Mouse (Mus musculus) yolk sac, embryonic 10.5 days (tissue): ENCODE results near the gene Slc7a8.

Experiments
- DNase-seq: peaks from one replicate; pipeline ENCODE4 v3.0.0-alpha.2; 2017; ENCODE audit warnings: low spot score

Slc7a8 gene

DNA sequence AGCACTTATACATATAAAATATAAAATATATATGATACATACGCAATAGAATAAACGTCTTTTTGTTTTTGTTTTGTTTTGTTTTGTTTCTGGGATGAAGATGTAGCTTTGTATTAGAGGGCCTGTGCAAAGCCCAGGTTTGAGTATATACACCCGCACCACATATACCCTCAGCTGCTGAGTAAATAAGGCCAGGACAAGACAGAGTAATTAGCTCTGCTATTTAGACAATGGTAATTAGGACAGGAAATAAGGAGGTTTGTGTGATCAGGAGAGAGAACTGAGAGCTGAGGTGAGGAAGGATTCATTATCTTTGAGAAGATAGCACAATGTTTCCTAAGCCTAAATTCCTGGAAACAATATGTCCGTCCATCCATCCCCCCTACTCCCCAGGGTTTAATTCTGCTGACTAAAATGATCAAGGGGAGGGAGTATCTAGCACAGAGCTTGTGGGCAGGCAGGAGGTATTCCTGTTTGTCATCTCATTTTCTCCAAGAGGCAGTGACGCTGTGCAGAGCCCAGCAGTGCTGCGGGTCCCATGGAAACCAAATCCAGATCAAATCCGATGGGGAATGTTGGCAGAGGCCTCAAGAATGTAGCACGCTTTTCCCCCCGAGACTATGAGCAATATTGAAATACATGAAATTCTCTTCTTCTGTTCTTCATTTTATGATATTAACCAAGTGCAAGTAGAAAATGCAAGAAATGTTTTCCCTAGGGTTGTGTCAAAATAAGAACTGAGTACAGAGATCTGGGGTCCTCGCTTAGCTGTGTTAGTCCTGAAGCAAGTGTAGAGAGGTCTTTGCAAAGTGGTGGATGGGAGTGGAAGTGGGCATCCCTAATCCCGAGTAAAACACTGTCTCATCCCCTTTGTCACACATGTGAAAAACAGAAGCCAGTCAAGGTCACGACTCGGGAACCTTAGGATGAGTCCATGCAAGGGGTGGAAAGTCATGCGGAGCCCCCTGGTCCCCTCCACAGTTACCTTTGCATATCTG, 44.9 kb downstream of the Slc7a8 start:
- no peak for DNase-seq

DNA sequence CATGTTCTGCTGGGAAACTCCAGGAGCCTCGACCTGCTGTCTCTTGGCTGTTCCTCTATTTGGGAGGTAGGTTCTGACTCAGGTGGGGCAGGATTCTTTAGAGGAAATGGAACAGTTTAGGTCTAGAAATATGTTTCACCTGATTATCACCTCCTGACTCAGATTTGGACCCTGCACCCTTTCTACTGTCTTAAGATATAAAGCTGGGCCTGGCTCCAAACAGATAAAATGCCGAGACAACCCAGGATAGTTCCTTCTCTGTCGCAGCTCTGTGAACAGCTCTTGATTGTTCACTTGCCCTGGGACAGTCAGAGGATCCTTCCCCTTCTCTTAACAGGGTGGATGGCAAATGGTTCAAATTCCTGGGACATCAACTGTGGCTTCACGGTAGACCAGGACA, 46.5 kb downstream of the Slc7a8 start:
- no peak for DNase-seq

DNA sequence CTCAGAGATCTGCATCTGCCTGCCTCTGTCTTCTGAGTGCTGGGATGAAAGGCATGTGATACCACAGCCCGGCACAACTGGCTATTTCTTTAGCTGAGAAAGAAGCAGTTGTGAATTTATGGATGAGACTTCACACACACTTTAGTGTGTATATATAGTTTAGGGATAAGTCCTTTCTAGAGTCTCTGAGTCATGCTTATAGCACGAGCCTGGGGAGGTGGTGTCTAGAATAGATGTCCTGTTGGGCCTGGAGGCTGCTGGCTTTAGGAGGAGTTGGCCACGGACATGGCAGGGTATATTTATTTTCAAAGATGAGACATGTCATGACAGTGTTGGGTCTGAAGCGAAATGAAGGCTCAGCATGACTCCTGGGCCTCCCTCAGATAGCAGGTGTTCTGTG, 47.7 kb downstream of the Slc7a8 start:
- DNase-seq: no peak

DNA sequence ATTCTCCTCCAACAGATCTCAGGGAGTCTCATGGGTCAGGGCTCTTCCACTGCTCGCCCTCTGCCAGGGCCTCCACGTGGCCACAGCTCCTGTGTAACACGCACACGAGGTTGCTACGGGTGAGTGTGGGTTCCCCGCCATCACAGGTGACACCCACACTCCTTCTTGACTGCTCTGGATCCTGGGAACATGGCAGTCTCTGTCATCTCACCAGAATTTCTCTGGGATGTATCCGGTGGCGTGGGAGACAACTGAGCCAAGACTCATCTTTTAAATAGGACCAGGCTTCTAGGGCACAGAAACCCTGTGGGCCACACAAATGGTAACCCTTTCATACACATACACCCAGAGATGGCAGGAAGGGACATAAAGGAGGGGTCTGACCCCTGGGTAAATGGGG, 49.5 kb downstream of the Slc7a8 start:
- DNase-seq: no peak

DNA sequence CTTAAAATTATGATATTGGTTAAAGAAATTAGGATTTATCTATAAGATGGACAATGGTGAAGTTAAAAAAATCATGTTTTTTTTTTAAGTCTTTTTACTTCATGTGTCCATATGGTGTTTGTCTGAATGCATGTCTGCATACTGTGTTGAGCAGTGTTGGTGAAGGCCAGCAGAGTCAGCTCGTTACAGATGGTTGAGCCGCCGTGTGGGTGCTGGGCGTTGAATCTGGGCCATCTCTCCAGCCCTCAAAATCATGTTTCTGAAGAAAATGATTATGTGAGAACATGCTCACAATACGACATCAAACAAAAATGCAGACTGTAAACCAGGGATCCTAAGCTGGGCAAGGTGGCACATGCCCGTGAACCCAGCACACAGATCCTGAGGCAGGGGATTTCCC, 51.4 kb downstream of the Slc7a8 start:
- no peak for DNase-seq

DNA sequence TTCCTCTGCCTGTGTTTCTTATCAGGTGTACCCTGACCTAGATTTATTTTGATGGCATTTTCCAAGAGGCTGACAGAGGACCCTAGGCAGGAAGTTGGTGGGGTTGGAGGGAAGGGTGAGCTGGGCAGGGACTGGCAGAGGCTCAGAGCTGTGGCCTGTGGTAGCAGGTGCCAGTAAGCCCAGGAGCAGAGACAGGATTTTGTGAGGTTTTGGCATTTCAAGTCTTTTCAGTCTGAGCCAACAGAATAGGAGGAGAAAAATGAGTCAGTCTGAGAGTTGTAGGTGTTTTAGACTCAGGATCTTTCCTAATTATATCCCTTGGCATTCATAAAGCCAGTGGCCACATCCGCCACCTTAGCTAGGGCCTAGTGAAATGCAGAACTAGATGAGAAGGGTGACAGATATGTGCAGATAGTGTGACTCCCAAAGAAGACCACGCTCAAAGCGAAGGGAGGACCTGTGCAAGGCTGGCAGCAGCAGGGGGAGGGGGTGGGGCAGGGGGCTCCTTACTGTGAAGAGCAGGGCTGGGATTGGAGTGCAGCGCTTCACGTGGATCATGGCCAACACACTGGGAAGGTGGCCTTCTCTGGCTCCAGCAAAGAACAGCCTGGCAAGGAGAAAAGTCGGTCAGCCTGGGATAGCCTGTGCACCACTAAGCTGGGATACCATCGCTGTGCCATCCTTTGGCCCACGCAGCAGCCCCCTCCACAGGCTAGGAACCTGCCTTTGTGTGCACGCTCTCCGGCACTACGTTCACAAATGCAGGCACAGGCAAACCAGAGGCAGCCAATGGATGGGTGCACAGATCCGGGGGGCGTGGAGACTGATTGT, 52.7 kb downstream of the Slc7a8 start:
- no peak for DNase-seq

DNA sequence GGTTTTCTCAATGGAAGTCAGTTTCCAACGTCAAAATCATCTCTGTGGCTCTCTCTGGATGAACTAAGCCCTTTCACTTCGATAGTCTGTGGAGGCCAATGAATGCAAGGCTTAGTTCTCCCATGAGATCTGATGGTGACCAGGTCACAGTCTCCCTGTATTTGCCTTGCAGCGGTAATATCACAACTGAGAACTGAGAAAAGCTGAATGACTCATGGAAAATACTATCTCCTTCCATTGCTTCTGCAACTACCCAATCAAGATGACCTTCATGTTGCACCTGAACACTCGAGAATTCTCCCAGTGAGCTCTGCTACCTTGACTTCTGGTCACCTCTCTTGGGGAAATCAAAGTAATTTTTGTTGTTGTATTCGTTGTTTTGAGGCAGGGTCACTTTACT, 54.2 kb downstream of the Slc7a8 start:
- no peak for DNase-seq

DNA sequence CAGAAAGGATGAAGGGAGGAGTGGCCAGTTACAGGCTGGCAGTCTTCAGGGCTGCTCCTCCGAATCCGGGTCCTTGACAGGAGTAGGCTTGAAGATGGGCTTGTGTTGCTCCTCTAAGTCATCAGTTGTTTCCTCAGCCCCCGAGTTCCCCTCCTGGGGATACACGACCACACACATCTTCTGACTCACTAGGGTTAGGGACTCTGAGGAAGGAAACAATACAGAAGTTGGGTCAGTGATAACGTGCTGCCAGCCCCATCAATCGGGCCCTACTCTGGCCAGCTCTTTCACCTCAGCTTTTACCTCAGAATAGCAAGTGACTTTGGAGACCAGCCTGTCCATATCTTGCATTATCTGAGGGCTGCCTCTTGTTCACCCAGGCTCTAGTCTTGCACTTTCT, 57.7 kb downstream of the Slc7a8 start:
- no peak for DNase-seq

DNA sequence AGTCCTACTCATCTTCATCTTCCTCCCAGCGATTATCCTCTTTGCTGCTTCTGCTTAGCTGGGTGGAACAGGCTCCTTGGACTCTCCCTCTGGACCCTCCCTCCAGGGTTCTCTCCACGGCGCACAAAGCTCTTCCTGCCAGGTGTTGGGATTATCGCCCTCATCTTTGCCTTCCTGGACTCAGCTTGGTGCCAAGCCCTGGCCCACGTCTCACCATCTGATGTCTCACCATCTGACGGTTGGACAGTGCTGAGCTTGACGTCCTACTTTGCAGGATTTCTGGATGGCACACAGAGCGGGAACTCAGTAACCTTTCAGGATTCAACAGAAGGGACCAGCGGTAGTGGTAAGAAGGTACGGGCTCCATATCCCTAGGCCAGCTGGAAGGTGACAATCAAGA, 60.0 kb downstream of the Slc7a8 start:
- DNase-seq: no peak

DNA sequence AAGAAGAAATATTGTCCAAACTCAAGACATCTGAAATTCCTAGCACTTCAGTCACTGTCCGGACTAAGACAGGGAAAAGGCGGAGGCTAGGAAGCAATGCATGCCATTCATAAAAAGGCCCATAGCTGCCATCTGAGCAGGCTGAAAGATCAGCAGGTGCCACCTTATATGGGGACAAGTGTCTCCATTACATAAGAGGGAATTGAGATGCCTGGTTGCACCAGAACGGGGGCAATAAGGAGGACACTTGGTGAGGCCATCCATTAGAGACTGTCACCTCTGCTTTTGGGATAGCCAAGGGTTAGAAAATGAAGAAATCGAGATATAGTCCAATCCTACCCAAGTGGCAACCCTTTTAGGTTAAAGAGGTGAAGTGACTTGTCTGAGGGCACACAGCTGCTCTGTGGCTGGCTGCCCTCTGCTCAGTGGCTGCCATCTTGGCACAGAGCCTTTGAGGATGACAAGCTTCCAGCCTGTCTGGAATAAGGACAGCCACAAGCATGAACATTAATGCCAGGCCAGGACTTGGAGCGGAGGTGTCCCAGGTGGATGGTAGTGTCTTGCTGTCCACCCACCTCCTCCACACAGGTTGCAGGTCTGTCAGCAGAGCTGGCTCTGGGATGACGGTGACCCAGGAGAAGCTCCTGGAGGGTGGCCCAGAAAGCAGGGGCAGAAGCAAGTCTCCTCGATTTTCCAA, 60.9 kb downstream of the Slc7a8 start:
- no peak for DNase-seq

DNA sequence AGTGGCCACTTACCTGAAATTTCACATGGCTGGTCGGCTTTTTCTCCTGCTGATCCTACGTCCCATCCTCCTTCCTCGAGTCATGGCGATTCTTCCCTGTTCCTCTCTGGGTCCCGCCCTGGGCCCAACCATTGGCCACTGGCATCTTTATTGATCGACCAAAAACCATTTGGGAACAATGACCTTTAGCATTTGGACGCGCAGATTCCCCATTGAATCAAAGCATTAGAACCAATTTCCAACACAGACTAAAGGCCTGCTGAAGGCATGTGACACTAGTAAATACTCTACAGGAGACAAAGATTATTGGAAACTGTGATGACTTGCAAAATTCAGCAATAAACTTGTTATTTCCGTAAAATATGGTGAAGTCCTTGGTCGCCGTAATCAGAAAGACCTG, 61.7 kb downstream of the Slc7a8 start:
- no peak for DNase-seq

DNA sequence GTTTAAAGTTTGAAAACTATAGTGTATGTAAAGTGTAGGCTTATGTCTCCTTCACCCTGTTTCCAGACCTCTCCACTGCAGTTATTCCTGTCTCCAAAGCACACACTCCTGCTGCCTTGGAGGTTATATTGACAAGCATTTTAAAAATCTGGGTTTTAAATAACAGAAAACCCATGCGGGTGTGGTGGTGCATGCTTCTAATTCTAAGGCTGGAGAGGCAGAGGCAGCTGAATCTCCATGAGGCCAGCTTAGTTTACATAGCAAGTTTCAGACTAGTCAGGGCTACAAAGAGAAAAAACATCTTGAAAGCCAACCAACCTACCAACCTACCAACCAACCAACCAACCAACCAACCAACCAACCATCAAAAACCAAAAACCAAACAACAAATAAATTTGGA, 66.3 kb downstream of the Slc7a8 start:
- DNase-seq: no peak

DNA sequence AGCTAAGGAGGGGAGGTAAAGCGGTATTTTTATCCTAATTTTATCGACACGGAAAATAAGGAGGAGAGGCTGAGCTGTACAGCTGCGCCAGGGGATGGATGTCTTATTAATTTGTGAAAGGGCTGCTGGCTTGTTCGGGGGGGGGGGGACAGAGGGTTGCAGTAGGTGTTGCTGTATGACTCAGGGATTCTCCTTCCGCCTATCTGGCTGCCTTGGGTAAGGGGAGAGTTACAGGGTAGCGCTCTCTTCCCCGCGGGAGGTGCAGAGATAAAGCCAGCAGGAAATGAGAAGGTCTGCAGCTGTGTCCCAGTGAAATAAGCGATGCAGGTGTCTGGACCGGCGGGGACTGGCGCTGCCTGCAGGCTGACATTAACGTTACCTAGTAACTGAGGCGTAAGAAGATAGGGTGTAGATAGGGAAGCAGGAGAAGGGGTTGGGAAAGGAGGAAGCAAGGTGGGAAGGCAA, 67.1 kb downstream of the Slc7a8 start:
- peak; percentile 48 for DNase-seq

DNA sequence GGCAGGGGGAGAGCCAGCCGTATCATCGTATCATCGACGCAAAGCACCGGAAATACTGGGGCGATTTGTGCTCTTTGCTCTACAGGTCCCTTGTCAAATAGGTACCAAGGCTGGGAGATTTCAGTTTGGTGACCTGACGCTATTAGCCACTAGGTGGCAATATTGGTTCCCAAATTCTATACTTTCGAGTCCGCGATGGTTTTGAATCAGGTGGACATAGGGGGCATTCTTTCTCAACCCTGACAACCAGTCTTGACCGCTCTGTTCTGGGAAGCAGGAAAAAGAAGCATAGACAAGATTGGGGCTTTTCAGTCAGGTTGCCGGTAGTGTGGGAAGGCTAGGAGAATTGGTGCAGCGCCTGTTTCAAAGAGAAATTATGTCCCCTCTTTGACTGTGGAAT, 67.6 kb downstream of the Slc7a8 start:
- peak; percentile 80 for DNase-seq

DNA sequence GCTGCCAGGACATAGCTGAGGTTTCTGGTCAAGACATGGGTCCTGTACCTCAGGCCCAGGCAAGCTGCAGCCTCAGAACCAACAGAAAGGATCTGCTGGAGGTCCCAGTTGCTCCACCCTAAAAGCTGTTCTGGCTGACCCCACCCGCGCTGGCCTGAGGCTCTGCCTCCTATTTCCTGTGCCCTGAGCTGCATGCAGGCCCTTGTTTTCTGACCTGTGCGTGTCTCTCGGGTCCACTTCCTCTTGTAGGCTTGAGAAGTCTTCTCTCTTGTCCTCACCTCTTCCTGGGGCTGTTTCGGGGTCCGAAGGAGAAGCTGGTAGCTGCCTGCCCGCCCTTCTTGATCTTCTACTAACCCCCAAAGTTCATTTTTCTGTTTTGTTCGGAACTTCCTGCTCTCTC, 68.9 kb downstream of the Slc7a8 start:
- no peak for DNase-seq

DNA sequence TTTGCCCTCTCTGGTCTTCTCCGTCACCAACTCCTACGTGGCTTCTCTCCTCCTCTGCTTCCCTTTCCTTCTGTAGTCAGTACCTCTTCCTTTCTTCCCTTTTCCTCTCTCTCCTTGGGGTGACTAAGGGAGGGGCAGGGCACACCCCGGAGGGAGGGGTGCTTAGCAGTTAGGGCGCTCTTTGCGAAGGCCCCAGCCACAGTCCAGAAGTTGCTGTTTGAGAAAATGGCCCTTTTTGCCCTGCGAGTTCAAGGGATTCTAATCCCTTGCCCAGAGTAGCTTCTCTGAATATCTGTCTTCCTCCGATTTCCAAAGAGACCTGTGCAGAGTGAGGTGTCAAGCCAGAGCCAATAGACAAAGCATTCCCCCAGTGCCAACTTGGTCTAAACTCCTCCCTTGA, 69.7 kb downstream of the Slc7a8 start, which contains the start of gene Cebpe:
TSS of gene Cebpe (minus strand) at position 101 of the 400 bp plus-strand sequence.
- DNase-seq: no peak

DNA sequence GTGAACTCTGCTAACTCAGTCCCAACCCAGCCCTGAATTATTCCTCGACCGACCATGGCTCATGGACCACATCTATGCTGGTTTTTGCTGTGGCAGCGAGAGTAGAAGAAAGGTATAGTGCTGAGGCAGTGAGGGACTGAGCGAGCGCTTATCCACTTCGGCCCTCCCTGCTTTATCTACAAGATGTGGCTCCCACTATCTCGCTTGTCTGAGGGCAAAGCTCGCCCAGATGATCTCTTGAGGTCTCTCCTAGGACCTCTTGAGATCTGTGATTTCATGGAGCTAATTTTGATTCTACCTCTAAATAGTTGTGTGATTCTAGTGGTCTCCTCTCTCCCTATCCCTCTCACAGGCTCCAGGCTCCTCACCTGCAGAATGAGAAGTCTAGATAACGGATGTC, 72.7 kb downstream of the Slc7a8 start:
- DNase-seq: no peak

DNA sequence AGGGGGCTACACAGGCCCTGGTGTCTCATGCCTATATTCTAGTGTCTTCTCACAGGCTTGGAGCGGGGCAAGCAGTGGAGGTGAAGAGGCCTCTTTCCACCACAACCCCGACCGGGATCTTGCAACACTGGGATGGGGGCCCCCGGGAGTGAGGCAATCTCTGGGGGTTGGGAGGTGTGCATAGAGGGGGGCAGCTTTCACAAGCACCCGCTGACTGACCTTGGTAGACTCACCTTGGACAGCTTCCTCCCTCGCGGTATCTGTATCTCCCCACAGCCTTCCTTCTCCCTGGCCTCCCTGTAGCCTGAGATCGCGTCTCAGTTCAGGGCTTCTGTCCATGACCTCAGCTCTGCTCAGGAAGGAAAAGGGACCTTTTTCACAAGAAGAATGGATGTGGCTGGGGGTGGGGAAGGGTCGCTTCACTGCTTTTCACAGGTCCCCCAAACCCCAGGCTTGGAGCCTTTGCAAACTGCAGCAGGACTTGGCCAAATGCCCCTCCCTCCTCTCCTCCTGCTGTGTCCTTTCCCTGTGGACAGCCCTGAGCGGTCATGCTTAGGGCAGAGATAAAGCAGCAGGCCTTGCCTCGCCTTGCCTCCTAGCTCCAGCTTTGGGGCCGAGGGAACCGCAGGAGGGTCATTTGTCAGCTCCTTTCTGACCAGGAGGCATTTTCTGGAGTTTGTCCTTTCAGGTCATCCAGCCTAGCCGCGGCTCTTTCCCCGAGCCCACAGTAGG, 75.0 kb downstream of the Slc7a8 start:
- DNase-seq: no peak

DNA sequence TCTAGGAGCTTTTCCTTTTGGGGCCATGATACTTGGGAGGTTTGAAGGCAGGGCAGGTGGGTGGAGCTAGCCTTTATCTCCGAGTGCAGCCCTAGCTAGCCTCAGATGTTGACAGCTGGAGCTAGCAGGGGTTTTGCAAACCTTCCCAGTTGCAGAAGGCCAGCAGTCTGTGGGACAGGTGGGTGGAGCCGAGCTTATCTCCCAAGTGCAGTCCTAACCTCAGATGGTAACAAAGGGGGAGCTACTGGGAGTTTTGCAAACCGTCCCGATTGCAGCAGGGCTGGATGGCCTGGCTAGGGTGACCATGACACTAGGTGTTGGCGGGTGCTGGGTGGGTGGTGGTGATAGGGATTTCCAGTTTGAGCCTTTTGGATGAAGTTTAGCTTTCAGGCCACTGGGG, 75.9 kb downstream of the Slc7a8 start:
- peak; percentile 58 for DNase-seq

DNA sequence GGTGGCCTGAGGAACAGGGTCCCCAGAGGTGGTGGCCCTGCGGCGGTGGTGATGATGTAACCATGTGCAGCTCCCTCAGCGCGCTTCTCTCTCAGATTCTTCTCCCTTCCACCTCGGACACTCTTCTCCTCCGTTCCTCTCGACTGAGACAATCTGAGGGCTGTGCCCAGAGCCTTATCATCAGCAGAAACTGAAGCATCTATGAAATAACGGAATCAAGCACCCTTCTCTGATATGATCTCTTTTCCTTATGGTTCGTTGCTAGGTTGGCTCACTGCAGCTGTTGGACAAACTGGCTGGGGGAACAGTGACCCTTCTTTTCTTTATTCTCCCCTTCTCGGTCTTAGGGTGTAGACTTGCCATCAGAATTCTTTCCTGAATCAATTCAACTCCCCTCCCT, 78.5 kb downstream of the Slc7a8 start:
- DNase-seq: no peak

DNA sequence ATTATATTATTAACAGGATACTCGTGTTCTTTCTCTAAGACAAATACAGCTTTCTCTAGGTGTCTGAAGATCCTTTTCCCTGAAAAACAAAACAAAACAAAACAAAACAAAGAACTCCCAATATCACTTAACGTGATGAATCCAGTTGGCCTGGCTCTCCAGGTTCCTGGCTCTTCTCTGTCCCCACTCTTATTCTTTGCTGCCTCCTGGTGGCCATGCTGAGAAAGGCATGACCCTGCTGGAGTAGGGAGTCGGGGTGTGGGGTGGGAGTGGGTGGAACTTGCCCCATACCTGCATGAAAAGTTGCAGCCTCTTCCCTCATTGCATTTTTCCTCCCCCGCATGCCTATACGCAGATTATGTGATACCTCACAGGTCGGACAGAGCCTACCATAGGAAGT, 80.4 kb downstream of the Slc7a8 start:
- peak; percentile 67 for DNase-seq

DNA sequence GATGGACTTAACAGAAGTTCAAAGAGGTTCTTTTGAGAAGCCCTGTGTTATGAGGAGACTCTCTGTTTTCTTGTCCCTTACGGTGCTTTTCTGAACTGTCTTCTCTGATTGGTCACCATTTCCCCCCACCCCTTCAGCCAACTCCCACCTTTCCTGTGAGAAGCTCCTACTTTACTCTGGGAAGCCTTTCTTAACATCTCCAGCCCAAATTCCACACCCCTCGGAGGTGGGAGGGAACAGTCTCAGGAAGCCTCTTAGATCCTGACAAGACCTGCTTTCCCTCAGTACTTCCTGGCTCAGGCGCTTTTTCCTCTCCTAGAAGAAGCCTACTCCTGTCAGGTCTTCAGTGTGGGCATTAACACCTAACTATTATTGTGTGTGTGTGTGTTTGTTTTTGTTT, 82.2 kb downstream of the Slc7a8 start:
- DNase-seq: no peak
